In genomic region chr3:55246618-55247272, GRCm38 (mm10) we compare ENCODE assay signal across 30 mouse cellular contexts. TPM values are rescaled to one million over a fixed set of nuclear protein-coding genes. Genes with fewer than 3 reads are reported as not detected.
A peak's percentile ranks its signal among the peaks of the same experiment; 100 is the strongest.
DNase-seq lines count a peak whose midpoint lies in the region; ATAC-seq and TF ChIP-seq lines count a peak whose summit lies in the region.
"Had no signal": no experiment of that assay in that cellular context is flagged by ENCODE, and none has a peak within 500 bp of the region (broad histone marks: within the 10 kb centered on the region; RNA-seq: fewer than 3 reads in every experiment).

No protein-coding gene starts in this region.

- ATAC-seq in midbrain, embryonic 11.5 days (ENCODE audit: low FRiP score): no peak
- ATAC-seq: forebrain, embryonic 15.5 days; intestine, embryonic 16.5 days; lung, postnatal 0 days; Patski had no signal

- H3K4me1 ChIP-seq in midbrain, embryonic 10.5 days: peaks cover 32% of the 10 kb centered on the region
- peaks cover 11% of the 10 kb centered on the region; the same call in 1 of the 2 replicates for H3K4me1 ChIP-seq in midbrain, embryonic 11.5 days (ENCODE audit: control insufficient read depth, insufficient read depth, low read length)
- H3K4me1 ChIP-seq: liver, embryonic 13.5 days; megakaryocyte, embryonic 14.5 days had no signal

- peaks cover 39% of the 10 kb centered on the region for H3K79me2 ChIP-seq in myocyte (ENCODE audit: control insufficient read depth, insufficient read depth)

- 88% methylated on average over 12 of the region's 12 CpGs for WGBS in midbrain, embryonic 10.5 days
- 85% methylated on average over 12 of the region's 12 CpGs for WGBS in midbrain, embryonic 11.5 days

- TF ChIP-seq POLR2A in myocyte (IDR thresholded peaks at IDR 0.05; ENCODE audit: insufficient read length, low read depth): no peak

- H3K36me3 ChIP-seq in midbrain, embryonic 10.5 days: peaks cover 18% of the 10 kb centered on the region
- H3K36me3 ChIP-seq in midbrain, embryonic 11.5 days (ENCODE audit: control insufficient read depth, insufficient read depth, low read length): peaks cover 3% of the 10 kb centered on the region; the same call in 1 of the 2 replicates
- H3K36me3 ChIP-seq in myocyte (ENCODE audit: control insufficient read depth, insufficient read depth): peaks cover 9% of the 10 kb centered on the region
- H3K36me3 ChIP-seq: liver, embryonic 13.5 days had no signal

- no peak overlapping the region for H3ac ChIP-seq in myocyte (ENCODE audit: control insufficient read depth, insufficient read length)

- H3K9ac ChIP-seq in midbrain, embryonic 11.5 days (ENCODE audit: low read length): no peak overlapping the region
- H3K9ac ChIP-seq: embryonic facial prominence, embryonic 13.5 days; forebrain, embryonic 15.5 days; hindbrain, embryonic 13.5 days; liver, embryonic 13.5 days had no signal

- DNase-seq in frontal cortex, postnatal 36 days (ENCODE audit: low spot score in 2 of 2): peak; percentile 51 to 67
- no peak for DNase-seq in frontal cortex, postnatal 14 days (ENCODE audit: low spot score in 2 of 2)
- DNase-seq in midbrain, embryonic 10.5 days (ENCODE audit: low spot score): no peak
- no peak for DNase-seq in midbrain, embryonic 11.5 days (ENCODE audit: low spot score, missing footprints)
- DNase-seq in brain, adult 2 months (ENCODE audit: low read depth, low spot score): peak; percentile 87
- no peak for DNase-seq in embryo, embryonic 10.5 days (ENCODE audit: low spot score)
- DNase-seq: adrenal gland, postnatal 10 days; cerebellum, adult 11 months; cerebellum, adult 9-10 months; cerebellum, postnatal 36 days; gastrocnemius, adult 2 months; gastrocnemius, postnatal 36 days; heart, adult 18-20 months; heart, postnatal 36 days; kidney, adult 8-10 months; kidney, postnatal 10 days; liver, embryonic 13.5 days; lung, adult 18-20 months; lung, postnatal 4 days; retina, postnatal 1 day had no signal

- H3K4me2 ChIP-seq in midbrain, embryonic 11.5 days: no peak overlapping the region
- H3K4me2 ChIP-seq in myocyte (ENCODE audit: low read depth): peak overlapping the region; percentile 73
- H3K4me2 ChIP-seq: embryonic facial prominence, embryonic 13.5 days; forebrain, embryonic 15.5 days; heart, embryonic 11.5 days; hindbrain, embryonic 13.5 days; liver, embryonic 13.5 days had no signal

- H3K27ac ChIP-seq in midbrain, embryonic 10.5 days (replicated peaks): 0 out of 2 replicates have a peak overlapping the region, but pooled peaks have one; percentile 23
- H3K27ac ChIP-seq in midbrain, embryonic 11.5 days (ENCODE audit: low read depth, low read length): no peak overlapping the region
- H3K27ac ChIP-seq: embryonic facial prominence, embryonic 13.5 days; forebrain, embryonic 10.5 days; forebrain, embryonic 15.5 days; gastrocnemius, adult 2 months; hindbrain, embryonic 13.5 days; liver, embryonic 13.5 days had no signal

- peaks cover 17% of the 10 kb centered on the region for H3K27me3 ChIP-seq in midbrain, embryonic 10.5 days (ENCODE audit: low read depth, poor library complexity, severe bottlenecking)
- no peaks in the 10 kb centered on the region for H3K27me3 ChIP-seq in midbrain, embryonic 11.5 days (ENCODE audit: control insufficient read depth, insufficient read depth, low read length)
- H3K27me3 ChIP-seq in myocyte (ENCODE audit: control insufficient read depth, insufficient read depth, insufficient read length): no peaks in the 10 kb centered on the region
- H3K27me3 ChIP-seq: forebrain, embryonic 15.5 days; hindbrain, embryonic 13.5 days; Patski had no signal

- H3K9me3 ChIP-seq in midbrain, embryonic 10.5 days (replicated peaks): no peaks in the 10 kb centered on the region
- no peaks in the 10 kb centered on the region for H3K9me3 ChIP-seq in midbrain, embryonic 11.5 days (ENCODE audit: control insufficient read depth, low read length)
- H3K9me3 ChIP-seq: embryonic facial prominence, embryonic 13.5 days; forebrain, embryonic 10.5 days; forebrain, embryonic 15.5 days; hindbrain, embryonic 13.5 days; liver, embryonic 13.5 days had no signal

- no peak overlapping the region for H3K4me3 ChIP-seq in midbrain, embryonic 10.5 days
- H3K4me3 ChIP-seq in midbrain, embryonic 11.5 days (ENCODE audit: low read depth, low read length): no peak overlapping the region
- H3K4me3 ChIP-seq in myocyte: no peak overlapping the region
- H3K4me3 ChIP-seq: embryonic facial prominence, embryonic 13.5 days; forebrain, embryonic 10.5 days; forebrain, embryonic 15.5 days; gastrocnemius, adult 2 months; hindbrain, embryonic 13.5 days; liver, embryonic 13.5 days; megakaryocyte, embryonic 14.5 days had no signal

TF ChIP-seq in myocyte, 11 proteins besides CTCF, POLR2A, EP300 and RAD21:
- TF ChIP-seq CEBPB (IDR thresholded peaks at IDR 0.05; ENCODE audit: insufficient read depth, poor library complexity, severe bottlenecking): no peak
- TF ChIP-seq REST (IDR thresholded peaks at IDR 0.05; ENCODE audit: insufficient read depth, insufficient read length): no peak
- TF ChIP-seq TCF12 (IDR thresholded peaks at IDR 0.05; ENCODE audit: insufficient read depth, poor library complexity, severe bottlenecking): no peak
- no peak for TF ChIP-seq MAX (IDR thresholded peaks at IDR 0.05; ENCODE audit: low read depth)

RNA-seq across cellular contexts. Expression of gene Dclk1, which starts 4.6 kb away (rescaled TPM):
- 42.2 and 72.4 TPM in 2 replicates for polyA plus RNA-seq in midbrain, embryonic 10.5 days (2016; fragmentation: Nextera tagmentation; extraction: Ambion mirVana)
- polyA plus RNA-seq in midbrain, embryonic 11.5 days (2014; fragmentation: Nextera tagmentation; extraction: Ambion mirVana): 63.2 and 66.7 TPM in 2 replicates
- 70.4 TPM for polyA plus RNA-seq in myocyte (2012; fragmentation: generic; extraction: Trizol)

Comparison
In these comparisons a context has a peak if more than half of its experiments do, and no peak if none do; other contexts are left out.
1. DNase-seq: peak in frontal cortex, postnatal 36 days (2 of 2) and brain, adult 2 months (single experiment); none in frontal cortex, postnatal 14 days (0 of 2), midbrain, embryonic 10.5 days (single experiment), midbrain, embryonic 11.5 days (single experiment) and embryo, embryonic 10.5 days (single experiment).